Mouse (Mus musculus): ENCODE results near the gene Zg16. TPM values are rescaled to one million over a fixed set of nuclear protein-coding genes. Genes with fewer than 3 reads are reported as not detected.
A peak's percentile ranks its signal among the peaks of the same experiment; 100 is the strongest.

Zg16 gene
- polyA plus RNA-seq, 1 experiment from 2014 or later, result not detected

GRCm38 (mm10) chr7:127114920-127115319, 27.8 kb upstream of the Zg16 start:
- no peak for ATAC-seq (replicated peaks)
- 88% methylated on average over 11 of the region's 11 CpGs for WGBS

GRCm38 (mm10) chr7:127113614-127114259, 26.6 kb upstream of the Zg16 start:
- Histone ChIP-seq H3K27ac (no peak overlapping the region), H3K4me2 (no peak overlapping the region), H3K4me1 (peaks cover 3% of the 10 kb centered on the region; the same call in 1 of the 2 replicates), H3K4me3 (no peak overlapping the region), H3K9ac (no peak overlapping the region), H3K36me3 (replicated peaks) (no peaks in the 10 kb centered on the region), H3K27me3 (replicated peaks) (no peaks in the 10 kb centered on the region), H3K9me3 (no peaks in the 10 kb centered on the region)
- ATAC-seq (replicated peaks), result no peak
- 52% methylated on average over 12 of the region's 12 CpGs for WGBS

More at GRCm38 (mm10) chr7:127114920-127115319, 27.8 kb upstream of the Zg16 start:
- H3K27me3 ChIP-seq (replicated peaks), result no peaks in the 10 kb centered on the region; the same call in 1 of the 2 replicates
- H3K4me1 ChIP-seq, result peaks cover 3% of the 10 kb centered on the region; the same call in 1 of the 2 replicates
- no peak overlapping the region for H3K4me2 ChIP-seq
- H3K9ac ChIP-seq, result no peak overlapping the region
- H3K36me3 ChIP-seq (replicated peaks), result no peaks in the 10 kb centered on the region
- no peaks in the 10 kb centered on the region for H3K9me3 ChIP-seq
- H3K27ac ChIP-seq, result no peak overlapping the region
- no peak overlapping the region for H3K4me3 ChIP-seq

DNA sequence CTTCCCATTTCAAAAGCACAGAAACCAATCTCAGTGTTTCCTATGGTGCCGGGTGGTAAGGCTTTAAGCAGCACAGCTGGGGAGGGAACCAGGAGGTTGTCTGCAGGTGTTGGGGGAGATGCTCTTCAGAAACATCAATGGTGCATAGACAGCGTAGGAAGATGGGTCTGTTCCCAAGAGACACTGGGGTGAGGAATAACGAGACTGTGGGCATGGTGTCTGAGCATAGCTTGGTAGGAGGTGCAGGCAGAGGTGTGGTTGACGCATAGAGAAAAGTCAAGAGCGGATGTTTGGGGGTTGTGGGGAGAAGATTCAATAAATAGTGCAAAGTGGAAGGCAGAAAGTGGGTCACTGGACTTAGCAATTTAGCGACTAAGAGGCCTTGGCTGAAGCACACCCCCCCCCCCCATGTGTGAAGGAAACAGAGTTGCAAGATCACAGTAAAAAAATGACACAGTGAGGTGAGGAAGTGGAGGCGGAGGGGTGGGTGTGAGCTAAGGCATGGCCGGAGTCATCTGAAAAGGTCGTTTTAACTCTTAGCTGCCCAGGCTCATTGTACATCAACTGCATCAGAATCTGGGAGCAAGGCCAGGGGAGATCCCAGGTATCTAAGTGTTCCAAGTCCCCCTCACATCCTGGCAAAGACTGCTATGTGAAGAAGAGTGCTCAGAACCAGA, 25.9 kb upstream of the Zg16 start:
- Histone ChIP-seq H3K4me2 (no peak overlapping the region), H3K27me3 (replicated peaks) (no peaks in the 10 kb centered on the region), H3K9me3 (no peaks in the 10 kb centered on the region), H3K4me3 (no peak overlapping the region), H3K36me3 (replicated peaks) (no peaks in the 10 kb centered on the region), H3K27ac (no peak overlapping the region), H3K9ac (no peak overlapping the region), H3K4me1 (peaks cover 3% of the 10 kb centered on the region; the same call in 1 of the 2 replicates)
- 50% methylated on average over 9 of the region's 9 CpGs for WGBS
- ATAC-seq (replicated peaks), result no peak

GRCm38 (mm10) chr7:127112251-127112841, 25.2 kb upstream of the Zg16 start:
- Histone ChIP-seq H3K9ac (no peak overlapping the region), H3K4me2 (no peak overlapping the region), H3K4me3 (no peak overlapping the region), H3K9me3 (no peaks in the 10 kb centered on the region), H3K4me1 (peaks cover 3% of the 10 kb centered on the region; the same call in 1 of the 2 replicates), H3K27ac (no peak overlapping the region), H3K36me3 (replicated peaks) (no peaks in the 10 kb centered on the region), H3K27me3 (replicated peaks) (no peaks in the 10 kb centered on the region)
- ATAC-seq (replicated peaks), result no peak
- 84% methylated on average over 12 of the region's 12 CpGs for WGBS

DNA sequence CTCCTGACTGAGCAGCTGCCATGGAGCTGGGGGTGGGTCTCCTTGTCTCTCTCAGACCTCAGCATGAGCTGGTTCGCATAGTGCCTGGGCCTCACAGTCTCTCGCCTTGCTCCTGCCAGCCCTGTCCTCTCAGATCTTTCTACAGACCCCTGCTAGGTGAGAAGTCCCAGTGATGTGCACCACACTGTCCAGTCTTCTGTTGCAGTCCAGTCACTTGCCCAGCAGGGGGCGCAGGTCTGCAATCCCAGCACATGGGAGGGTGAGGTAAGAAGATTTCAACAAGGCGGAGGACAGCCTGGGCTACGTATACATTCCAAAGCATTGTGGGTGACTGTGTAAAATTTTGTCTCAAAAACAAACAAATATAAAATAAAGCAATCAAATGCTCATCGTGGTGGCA, 24.3 kb upstream of the Zg16 start:
- WGBS, result 49% methylated on average over 6 of the region's 6 CpGs
- Histone ChIP-seq H3K27me3 (replicated peaks) (no peaks in the 10 kb centered on the region), H3K27ac (no peak overlapping the region), H3K36me3 (replicated peaks) (no peaks in the 10 kb centered on the region), H3K4me1 (peaks cover 3% of the 10 kb centered on the region; the same call in 1 of the 2 replicates), H3K4me3 (no peak overlapping the region), H3K9ac (no peak overlapping the region), H3K9me3 (no peaks in the 10 kb centered on the region), H3K4me2 (no peak overlapping the region)
- ATAC-seq (replicated peaks), result no peak

DNA sequence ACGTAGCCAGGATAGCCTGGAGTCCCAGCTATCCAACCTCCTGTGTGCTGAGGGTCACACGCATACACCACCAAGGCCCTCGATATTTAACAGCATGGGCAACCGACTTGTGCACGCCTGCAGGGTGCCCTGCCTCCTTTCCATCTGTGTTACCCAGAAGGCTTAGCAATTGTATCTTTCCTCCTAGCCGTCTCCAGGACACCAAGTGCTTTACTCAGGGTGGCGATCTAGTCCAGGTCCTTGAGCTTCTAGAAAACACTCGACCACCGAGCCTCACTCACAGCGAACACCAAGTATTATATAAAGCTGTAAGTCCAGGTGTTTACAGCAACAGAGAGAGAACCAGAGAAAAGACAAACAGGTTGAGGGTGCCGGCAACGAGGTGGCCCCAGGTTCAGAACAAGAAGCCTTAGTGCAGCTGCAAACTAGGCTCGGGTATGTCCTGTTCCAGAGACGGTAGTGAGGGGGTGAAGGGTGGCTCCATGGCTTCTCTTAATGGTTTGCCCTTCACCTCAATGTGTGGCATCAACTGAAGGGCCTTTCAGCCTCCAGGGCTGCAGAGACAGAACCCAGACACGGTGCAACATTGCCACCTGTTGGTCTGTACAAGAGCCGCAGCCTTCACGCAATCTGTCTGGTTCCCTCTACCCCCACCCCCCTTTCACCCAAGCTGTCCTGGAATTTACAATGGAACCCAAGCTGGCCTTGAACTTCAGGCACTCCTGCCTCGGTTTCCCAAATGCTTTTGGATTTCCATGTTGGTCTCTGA, 23.3 kb upstream of the Zg16 start:
- Histone ChIP-seq H3K4me1 (peaks cover 3% of the 10 kb centered on the region; the same call in 1 of the 2 replicates), H3K36me3 (replicated peaks) (no peaks in the 10 kb centered on the region), H3K9ac (no peak overlapping the region), H3K4me2 (no peak overlapping the region), H3K9me3 (no peaks in the 10 kb centered on the region), H3K27ac (no peak overlapping the region), H3K27me3 (replicated peaks) (no peaks in the 10 kb centered on the region), H3K4me3 (no peak overlapping the region)
- ATAC-seq (replicated peaks), result peak; percentile 82
- 50% methylated on average over 18 of the region's 18 CpGs for WGBS

GRCm38 (mm10) chr7:127105551-127105950, 18.4 kb upstream of the Zg16 start:
- Histone ChIP-seq H3K4me3 (no peak overlapping the region), H3K9me3 (no peaks in the 10 kb centered on the region), H3K9ac (no peak overlapping the region), H3K4me1 (peaks cover 7% of the 10 kb centered on the region), H3K27ac (peak overlapping the region; percentile 72; the same call in 1 of the 2 replicates), H3K4me2 (no peak overlapping the region), H3K27me3 (replicated peaks) (no peaks in the 10 kb centered on the region), H3K36me3 (replicated peaks) (no peaks in the 10 kb centered on the region)
- 70% methylated on average over 7 of the region's 7 CpGs for WGBS
- ATAC-seq (replicated peaks), result no peak

DNA sequence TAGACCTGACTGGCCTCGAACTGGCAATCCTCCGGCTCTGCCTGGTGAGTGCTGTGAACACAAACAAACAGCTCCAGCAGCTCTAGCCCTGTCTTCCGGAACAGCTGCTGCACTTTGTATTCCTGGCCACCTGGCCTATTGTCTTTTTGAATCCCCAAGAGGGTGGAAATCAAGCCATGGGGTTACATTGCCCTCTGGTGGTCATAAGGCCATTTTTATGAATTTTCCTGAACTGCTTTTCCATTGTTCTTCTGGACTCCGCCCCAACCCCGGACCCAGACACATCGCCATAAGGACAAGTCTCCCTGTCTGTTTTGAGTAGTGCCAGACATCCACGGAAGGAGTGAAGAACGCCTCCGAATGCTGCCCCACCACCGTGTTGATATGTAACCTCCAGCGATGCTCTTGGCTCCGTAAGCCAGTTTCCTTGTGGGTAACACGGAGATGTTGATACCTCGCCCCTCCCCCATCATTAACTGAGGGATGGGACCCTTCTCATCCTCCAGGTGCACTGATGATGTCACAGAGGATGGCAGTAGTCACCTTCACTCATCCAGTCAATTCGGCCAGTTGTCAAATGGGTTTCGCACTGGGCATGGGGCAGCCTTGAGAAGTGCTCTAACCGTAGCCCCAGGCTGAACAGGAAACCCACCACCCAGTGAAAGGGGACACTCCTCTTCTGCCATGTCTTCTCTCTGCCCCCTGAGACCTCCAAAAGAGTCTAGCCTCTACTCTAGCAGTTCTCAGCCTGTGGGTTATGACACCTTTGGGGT, 17.6 kb upstream of the Zg16 start:
- Histone ChIP-seq H3K27ac (peak overlapping the region; percentile 72), H3K4me2 (peak overlapping the region; percentile 48), H3K4me1 (peaks cover 7% of the 10 kb centered on the region), H3K9ac (peak overlapping the region; percentile 20; the same call in 1 of the 2 replicates), H3K36me3 (replicated peaks) (no peaks in the 10 kb centered on the region), H3K27me3 (replicated peaks) (no peaks in the 10 kb centered on the region), H3K9me3 (no peaks in the 10 kb centered on the region), H3K4me3 (peak overlapping the region; percentile 17; the same call in 1 of the 2 replicates)
- 14% methylated on average over 17 of the region's 17 CpGs for WGBS
- peak; percentile 85 for ATAC-seq (replicated peaks)

DNA sequence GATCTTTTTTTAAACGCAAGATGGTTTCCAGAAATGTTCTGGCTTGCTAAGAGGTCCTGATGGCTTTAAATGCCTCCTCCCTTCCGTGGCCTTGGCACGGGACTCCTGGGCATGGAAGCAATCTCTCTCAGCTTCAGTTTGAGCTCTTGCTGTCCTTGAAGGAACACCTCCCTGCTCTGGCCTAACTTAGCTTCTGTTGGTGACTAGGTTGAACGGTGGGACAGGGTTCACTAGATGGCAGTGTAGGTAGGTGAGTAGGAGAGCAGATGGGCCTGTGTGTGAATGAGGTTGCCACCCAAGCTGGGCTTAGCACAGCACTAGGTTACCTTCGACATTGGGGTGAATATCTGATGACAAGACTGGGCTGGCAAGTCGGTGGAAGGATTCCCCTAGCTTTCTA, 16.8 kb upstream of the Zg16 start:
- Histone ChIP-seq H3K9me3 (no peaks in the 10 kb centered on the region), H3K4me2 (no peak overlapping the region), H3K36me3 (replicated peaks) (no peaks in the 10 kb centered on the region), H3K4me1 (peaks cover 7% of the 10 kb centered on the region), H3K27ac (peak overlapping the region; percentile 72), H3K4me3 (no peak overlapping the region), H3K27me3 (replicated peaks) (no peaks in the 10 kb centered on the region), H3K9ac (no peak overlapping the region)
- ATAC-seq (replicated peaks), result no peak
- 72% methylated on average over 6 of the region's 6 CpGs for WGBS

GRCm38 (mm10) chr7:127102148-127102547, 15.0 kb upstream of the Zg16 start:
- no peaks in the 10 kb centered on the region for H3K9me3 ChIP-seq
- no peaks in the 10 kb centered on the region for H3K27me3 ChIP-seq (replicated peaks)
- no peak overlapping the region for H3K4me2 ChIP-seq
- H3K4me1 ChIP-seq, result peaks cover 7% of the 10 kb centered on the region
- H3K36me3 ChIP-seq (replicated peaks), result no peaks in the 10 kb centered on the region
- no peak overlapping the region for H3K4me3 ChIP-seq
- no peak for ATAC-seq (replicated peaks)
- H3K9ac ChIP-seq, result no peak overlapping the region
- no peak overlapping the region for H3K27ac ChIP-seq
- 83% methylated on average over 6 of the region's 6 CpGs for WGBS

- 37% methylated on average over 2 of the region's 2 CpGs for WGBS
- Histone ChIP-seq H3K9ac (no peak overlapping the region), H3K27ac (no peak overlapping the region), H3K36me3 (replicated peaks) (no peaks in the 10 kb centered on the region), H3K4me1 (peaks cover 7% of the 10 kb centered on the region), H3K27me3 (replicated peaks) (no peaks in the 10 kb centered on the region), H3K4me3 (no peak overlapping the region), H3K4me2 (no peak overlapping the region), H3K9me3 (no peaks in the 10 kb centered on the region)
- ATAC-seq (replicated peaks), result no peak
These were observed 14.4 kb upstream of the Zg16 start for GRCm38 (mm10) chr7:127101451-127102016.

Data from midbrain, embryonic 15.5 days (tissue).